Mouse (Mus musculus) neural tube, embryonic 14.5 days (tissue): ENCODE measurements at regions not wholly inside any gene's neighbourhood (a gene's known extent, or its start where the extent isn't known, plus 50 kb on each side); places are given as distances from the start of the nearest gene placed in this dataset.

Source experiments
- ATAC-seq: fragments of 200-750 bp; cut with Nextera tagmentation; 2 replicates; pipeline ENCODE4 v1.8.0; 2017; ENCODE audit warnings: low read depth, mild to moderate bottlenecking, moderate TSS enrichment, moderate library complexity
- H3K27ac ChIP-seq: fragments of 300-500 bp; sonication (generic); 2 replicates; pipeline ENCODE4 v1.5.1; 2014; ENCODE audit warnings: low read depth, mild to moderate bottlenecking, control low read depth, low read length, moderate library complexity, mixed read lengths
- H3K27me3 ChIP-seq: fragments of 300-500 bp; sonication (generic); 2 replicates; pipeline ENCODE4 v1.6.1; 2014; ENCODE audit warnings: low read length; ENCODE audit not compliant: control insufficient read depth, insufficient read depth
- H3K36me3 ChIP-seq: fragments of 300-500 bp; sonication (generic); 2 replicates; pipeline ENCODE4 v1.6.1; 2014; ENCODE audit warnings: low read length, mixed read lengths; ENCODE audit not compliant: control insufficient read depth, insufficient read depth
- H3K4me1 ChIP-seq: fragments of 300-500 bp; sonication (generic); 2 replicates; pipeline ENCODE4 v1.6.1; 2014; ENCODE audit warnings: low read length; ENCODE audit not compliant: control insufficient read depth, insufficient read depth
- H3K4me2 ChIP-seq: fragments of 300-500 bp; sonication (generic); 2 replicates; pipeline ENCODE4 v1.6.1; 2014; ENCODE audit warnings: mild to moderate bottlenecking, low read depth, low read length, control low read depth
- H3K4me3 ChIP-seq: fragments of 300-500 bp; sonication (generic); 2 replicates; pipeline ENCODE4 v1.5.1; 2014; ENCODE audit warnings: low read depth, low read length, control low read depth, mixed read lengths
- H3K9ac ChIP-seq: fragments of 300-500 bp; sonication (generic); replicated peaks from 2 replicates; pipeline ENCODE4 v1.6.1; 2014; ENCODE audit warnings: low read depth, mild to moderate bottlenecking, control low read depth, low read length, mixed read lengths
- H3K9me3 ChIP-seq: fragments of 300-500 bp; sonication (generic); 2 replicates; pipeline ENCODE4 v1.6.1; 2016; ENCODE audit warnings: low read length; ENCODE audit not compliant: control insufficient read depth
- WGBS: fragments of 180-500 bp; shearing (Covaris S2); extraction: QIAGEN DNeasy Blood & Tissue Kit; methylation state at CpG from one replicate; pipeline ENCODE4 v1.1.7; 2014; 5-methylcytosine and 5-hydroxymethylcytosine counted together

DNA sequence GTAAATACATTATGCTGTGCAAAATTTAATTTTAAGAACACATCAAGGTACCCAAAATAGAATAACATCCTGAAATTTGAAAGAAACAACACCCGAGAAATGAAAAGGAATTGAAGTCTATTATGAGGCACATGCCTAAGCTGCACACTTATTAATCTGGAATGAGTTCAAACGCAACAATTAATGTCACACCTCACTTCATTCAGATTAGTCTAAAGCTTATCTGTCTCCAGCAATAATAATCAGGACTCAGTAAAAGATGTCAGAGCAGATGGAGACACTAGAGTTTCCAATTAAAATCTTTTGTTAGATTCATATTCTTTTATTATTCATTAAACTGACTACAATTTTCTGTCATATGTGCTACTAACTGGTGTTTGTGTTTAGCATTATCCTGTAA, 308.2 kb upstream of the Ccdc54 start:
- Histone ChIP-seq H3K9me3 (no peaks in the 10 kb centered on the region), H3K9ac (no peak overlapping the region), H3K4me1 (no peaks in the 10 kb centered on the region), H3K27me3 (no peaks in the 10 kb centered on the region), H3K4me2 (no peak overlapping the region), H3K4me3 (no peak overlapping the region), H3K27ac (no peak overlapping the region), H3K36me3 (no peaks in the 10 kb centered on the region)
- no peak for ATAC-seq
- 74% methylated on average over 2 of the region's 2 CpGs for WGBS

DNA sequence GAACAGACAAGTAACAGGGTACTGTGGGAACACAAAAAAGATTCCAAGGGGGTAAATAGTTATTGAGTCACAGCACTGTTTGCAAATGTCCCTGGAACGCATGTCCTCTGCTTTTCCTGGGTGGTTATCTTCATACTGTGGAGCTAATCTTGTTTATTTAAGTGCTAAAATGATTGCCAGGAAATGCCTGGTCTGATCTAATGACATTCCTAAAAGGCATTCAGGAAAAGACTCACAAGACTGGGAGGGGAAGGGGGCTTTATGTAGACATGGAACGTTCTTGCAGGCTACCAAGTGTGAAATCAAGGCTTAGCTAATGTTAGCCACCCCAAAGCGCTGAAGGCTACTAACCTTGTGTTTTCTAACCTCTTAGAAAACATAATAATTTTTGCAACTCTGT, 287.0 kb upstream of the Ccdc54 start:
- no peak overlapping the region for H3K9ac ChIP-seq
- no peak for ATAC-seq
- no peak overlapping the region for H3K27ac ChIP-seq
- no peaks in the 10 kb centered on the region for H3K36me3 ChIP-seq
- H3K4me2 ChIP-seq: no peak overlapping the region
- no peaks in the 10 kb centered on the region for H3K27me3 ChIP-seq
- H3K4me3 ChIP-seq: no peak overlapping the region
- no peaks in the 10 kb centered on the region for H3K4me1 ChIP-seq
- H3K9me3 ChIP-seq: no peaks in the 10 kb centered on the region
- WGBS: 81% methylated on average over 3 of the region's 3 CpGs

DNA sequence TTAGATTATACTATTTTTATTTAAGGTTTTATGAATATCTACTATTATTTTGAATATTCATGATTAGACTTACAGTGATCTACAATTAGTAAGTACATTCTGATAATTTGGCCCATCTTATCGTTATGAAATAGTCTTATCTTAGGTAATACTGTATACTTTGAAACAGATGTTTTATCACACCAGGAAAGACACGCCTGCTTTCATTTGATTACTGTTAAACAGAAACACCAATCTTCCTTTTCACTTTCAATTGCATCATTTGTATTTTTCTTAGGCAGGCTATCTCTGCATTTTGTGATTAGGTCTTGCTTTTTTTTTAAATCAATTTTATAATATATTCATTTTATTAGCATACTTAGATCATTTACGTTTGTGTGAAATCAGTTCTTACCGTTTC, 280.4 kb upstream of the Ccdc54 start:
- WGBS: 81% methylated on average over 4 of the region's 4 CpGs
- no peak overlapping the region for H3K4me3 ChIP-seq
- ATAC-seq: no peak
- H3K27ac ChIP-seq: no peak overlapping the region
- no peak overlapping the region for H3K9ac ChIP-seq
- no peaks in the 10 kb centered on the region for H3K9me3 ChIP-seq
- H3K4me1 ChIP-seq: no peaks in the 10 kb centered on the region
- no peaks in the 10 kb centered on the region for H3K36me3 ChIP-seq
- H3K27me3 ChIP-seq: no peaks in the 10 kb centered on the region
- H3K4me2 ChIP-seq: no peak overlapping the region

DNA sequence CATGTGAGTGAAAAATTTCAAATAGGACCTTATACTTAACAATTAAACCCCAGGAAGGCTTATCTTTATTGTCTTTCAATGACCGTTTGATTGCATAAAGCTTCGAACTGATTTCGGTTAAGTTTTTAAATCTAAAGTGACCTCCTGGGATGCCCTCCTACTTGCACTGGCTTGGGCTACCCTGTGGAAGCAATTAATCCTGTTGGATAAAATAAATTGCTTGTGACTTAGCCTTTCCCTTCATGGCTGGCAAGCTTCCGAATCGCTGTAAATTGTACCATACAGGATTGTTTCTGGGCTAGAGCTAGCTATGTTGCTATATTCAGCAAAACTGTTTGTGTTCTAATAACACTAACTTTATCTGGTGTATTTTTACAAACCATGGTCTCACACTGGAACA, 272.6 kb upstream of the Ccdc54 start:
- Histone ChIP-seq H3K4me2 (no peak overlapping the region), H3K4me3 (no peak overlapping the region)
- ATAC-seq: no peak

DNA sequence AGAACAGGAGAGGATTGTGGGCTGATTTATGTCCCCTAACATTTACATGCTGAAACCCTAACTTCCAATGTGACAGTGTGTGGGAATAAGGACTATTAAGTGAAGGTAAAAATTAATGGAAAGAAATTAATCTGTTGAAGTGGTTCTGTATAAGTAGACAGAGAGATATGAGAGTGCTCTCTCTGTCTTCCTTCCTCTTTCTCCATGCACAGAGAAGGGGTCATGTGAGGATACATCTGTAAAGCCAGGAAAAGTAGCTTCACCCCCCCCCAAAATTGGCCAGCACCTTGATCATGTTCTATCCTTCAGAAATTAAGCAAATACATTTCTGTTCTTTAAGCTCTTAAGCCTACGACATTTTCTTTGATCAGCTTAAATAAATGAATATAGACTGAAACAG, 268.6 kb upstream of the Ccdc54 start:
- ATAC-seq: no peak
- no peak overlapping the region for H3K27ac ChIP-seq
- no peaks in the 10 kb centered on the region for H3K9me3 ChIP-seq
- no peaks in the 10 kb centered on the region for H3K36me3 ChIP-seq
- WGBS: 94% methylated on average over 1 of the region's 1 CpGs
- H3K4me3 ChIP-seq: no peak overlapping the region
- H3K4me2 ChIP-seq: no peak overlapping the region
- no peak overlapping the region for H3K9ac ChIP-seq
- H3K4me1 ChIP-seq: no peaks in the 10 kb centered on the region
- no peaks in the 10 kb centered on the region for H3K27me3 ChIP-seq

More for the DNA sequence above, 272.6 kb upstream of the Ccdc54 start:
- 73% methylated on average over 5 of the region's 5 CpGs for WGBS
- Histone ChIP-seq H3K27ac (no peak overlapping the region), H3K27me3 (no peaks in the 10 kb centered on the region), H3K4me1 (no peaks in the 10 kb centered on the region), H3K9ac (no peak overlapping the region), H3K36me3 (no peaks in the 10 kb centered on the region), H3K9me3 (no peaks in the 10 kb centered on the region)

DNA sequence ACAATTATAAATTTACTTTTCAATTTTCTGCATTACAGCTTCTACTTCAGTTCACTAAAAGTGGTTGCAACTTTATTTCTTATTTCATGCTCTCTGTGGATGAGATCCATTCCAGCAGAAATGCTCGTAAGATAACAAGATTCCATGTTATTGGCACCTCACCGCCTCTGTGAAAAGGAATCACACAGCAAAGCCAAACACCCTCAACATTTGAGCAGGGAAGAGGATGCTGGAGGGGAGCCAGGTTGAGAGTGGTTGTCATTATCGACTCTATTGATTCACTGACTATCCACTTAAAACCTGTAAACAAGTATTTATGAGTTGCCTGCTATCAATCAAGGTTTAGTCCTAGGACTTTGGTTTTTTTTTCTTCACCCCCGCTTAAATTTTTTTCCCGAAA, 261.1 kb upstream of the Ccdc54 start:
- no peak for ATAC-seq
- Histone ChIP-seq H3K9me3 (no peaks in the 10 kb centered on the region), H3K9ac (no peak overlapping the region), H3K27ac (no peak overlapping the region), H3K4me1 (no peaks in the 10 kb centered on the region), H3K36me3 (no peaks in the 10 kb centered on the region), H3K4me2 (no peak overlapping the region), H3K4me3 (no peak overlapping the region), H3K27me3 (no peaks in the 10 kb centered on the region)
- 84% methylated on average over 5 of the region's 5 CpGs for WGBS

DNA sequence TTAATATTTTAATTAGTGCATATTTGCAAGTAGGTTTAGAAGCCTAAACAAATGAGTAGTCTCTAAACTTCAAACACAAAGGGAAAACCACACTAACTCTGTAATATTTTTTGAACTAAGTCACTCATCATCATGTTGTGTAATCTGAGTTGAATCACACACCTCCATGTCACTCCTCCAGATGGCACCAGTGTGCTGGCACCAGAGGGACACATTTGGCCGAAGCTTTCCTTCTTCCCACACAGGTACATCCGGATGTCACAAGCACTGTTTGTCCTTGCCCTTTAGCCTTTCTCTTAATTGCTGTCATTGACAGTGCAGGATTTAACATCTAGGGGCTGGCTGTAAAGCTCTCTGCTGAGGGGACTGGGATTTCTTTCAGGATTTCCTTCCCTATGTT, 256.7 kb upstream of the Ccdc54 start:
- H3K9ac ChIP-seq: no peak overlapping the region
- 58% methylated on average over 2 of the region's 2 CpGs for WGBS
- H3K9me3 ChIP-seq: no peaks in the 10 kb centered on the region
- H3K27me3 ChIP-seq: no peaks in the 10 kb centered on the region
- H3K4me2 ChIP-seq: no peak overlapping the region
- no peaks in the 10 kb centered on the region for H3K36me3 ChIP-seq
- H3K4me3 ChIP-seq: no peak overlapping the region
- H3K27ac ChIP-seq: no peak overlapping the region
- no peak for ATAC-seq
- H3K4me1 ChIP-seq: no peaks in the 10 kb centered on the region

DNA sequence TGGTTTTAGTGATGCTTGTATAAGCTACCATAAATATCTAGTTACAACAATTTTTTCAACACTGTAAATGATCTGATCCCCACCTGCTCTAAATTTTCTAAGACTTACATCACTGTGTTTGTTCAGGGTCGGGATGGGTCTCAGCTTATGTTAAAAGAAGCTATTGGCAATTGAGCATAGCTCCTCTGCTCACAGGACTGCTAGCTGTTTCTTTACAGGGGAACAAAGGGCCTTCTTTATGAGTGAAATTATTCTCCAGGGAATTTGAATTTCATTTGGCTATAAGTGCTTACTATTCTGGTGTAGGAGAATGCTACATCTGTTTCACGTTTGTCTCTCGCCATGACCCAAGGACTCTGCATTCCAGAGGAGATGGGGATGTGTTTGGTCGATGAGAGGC, 255.6 kb upstream of the Ccdc54 start:
- H3K4me2 ChIP-seq: no peak overlapping the region
- no peaks in the 10 kb centered on the region for H3K36me3 ChIP-seq
- no peak overlapping the region for H3K9ac ChIP-seq
- ATAC-seq: no peak
- H3K27me3 ChIP-seq: no peaks in the 10 kb centered on the region
- WGBS: 61% methylated on average over 4 of the region's 4 CpGs
- H3K4me3 ChIP-seq: no peak overlapping the region
- H3K9me3 ChIP-seq: no peaks in the 10 kb centered on the region
- H3K4me1 ChIP-seq: no peaks in the 10 kb centered on the region
- H3K27ac ChIP-seq: no peak overlapping the region

DNA sequence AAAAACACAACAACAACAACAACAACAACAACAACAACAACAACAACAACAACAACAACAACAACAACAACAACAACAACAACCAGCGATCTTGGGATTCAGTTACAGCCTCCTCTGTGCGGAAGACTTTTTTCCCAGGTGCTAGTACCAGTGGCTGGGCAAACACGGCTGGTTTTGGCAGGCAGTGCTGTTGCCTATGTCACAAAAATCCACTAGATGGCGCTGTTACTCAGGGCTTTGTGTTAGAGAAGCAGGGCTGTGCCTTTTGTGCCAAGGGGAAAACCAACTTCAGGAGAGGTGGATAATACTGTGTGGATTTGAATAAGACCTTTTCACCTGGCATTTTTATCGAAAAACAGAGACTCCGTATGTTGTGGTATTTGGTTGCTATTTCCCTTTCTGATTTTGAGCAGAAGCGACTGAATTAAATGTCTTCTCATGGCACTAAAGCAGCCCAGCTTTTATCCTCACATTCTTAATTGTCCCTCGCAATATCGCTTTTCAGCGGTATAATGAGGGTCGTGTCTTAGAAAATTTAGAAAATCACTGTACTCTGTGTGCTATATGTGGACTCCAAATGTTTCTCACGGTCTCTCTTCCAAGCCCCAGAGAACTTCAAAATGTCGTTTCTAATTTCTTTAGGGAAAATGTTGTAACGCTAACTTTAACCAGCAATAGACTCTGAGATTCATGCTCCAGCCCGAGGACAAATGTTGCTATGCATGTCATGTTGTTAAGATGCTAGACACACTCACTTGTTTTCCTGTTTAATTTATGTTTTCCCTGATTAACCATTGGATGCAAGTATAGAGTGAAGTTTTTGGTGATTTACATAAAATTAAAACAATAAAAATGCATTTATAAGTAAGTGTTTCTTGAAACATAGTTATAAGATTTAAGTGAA, 251.0 kb upstream of the Ccdc54 start:
- H3K27ac ChIP-seq: no peak overlapping the region
- H3K9ac ChIP-seq: no peak overlapping the region
- H3K27me3 ChIP-seq: no peaks in the 10 kb centered on the region
- H3K36me3 ChIP-seq: no peaks in the 10 kb centered on the region
- H3K9me3 ChIP-seq: no peaks in the 10 kb centered on the region
- peak overlapping the region; percentile 21 for H3K4me2 ChIP-seq
- peak; percentile 94 for ATAC-seq
- no peak overlapping the region for H3K4me3 ChIP-seq
- 38% methylated on average over 15 of the region's 15 CpGs for WGBS
- no peaks in the 10 kb centered on the region for H3K4me1 ChIP-seq
